In the genomic region with DNA sequence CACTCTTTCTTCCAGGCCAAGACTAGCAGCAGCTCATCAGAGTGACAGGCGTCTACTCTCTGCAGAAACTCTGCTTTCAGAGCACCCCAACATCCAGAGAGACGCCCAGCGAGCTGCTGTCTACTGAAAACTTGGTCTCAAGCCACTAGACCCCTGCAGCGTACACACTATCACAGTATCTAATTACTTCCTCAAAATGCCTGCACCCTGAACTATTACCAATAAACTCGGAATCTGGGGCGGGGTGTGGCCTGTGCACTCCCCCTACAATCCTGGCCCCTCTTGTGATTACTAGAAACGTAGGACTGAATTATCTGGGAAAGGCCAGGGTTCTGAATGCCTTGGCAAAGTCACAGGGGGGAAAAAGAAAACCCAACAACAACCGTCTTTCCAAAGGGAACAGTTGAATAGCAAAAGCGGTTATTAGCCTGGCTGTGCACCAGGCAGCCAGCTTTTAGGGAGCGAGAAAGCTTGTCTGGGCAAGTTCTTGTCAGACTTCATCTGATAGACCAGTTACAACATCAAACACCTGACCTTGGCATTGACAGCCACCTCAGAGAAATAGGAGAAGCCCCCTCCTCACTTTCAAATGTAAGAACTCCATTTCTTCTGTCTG, we compare ENCODE assay signal across 13 mouse cellular contexts. TPM values are rescaled to one million over a fixed set of nuclear protein-coding genes. Genes with fewer than 3 reads are reported as not detected.
A peak's percentile ranks its signal among the peaks of the same experiment; 100 is the strongest.
DNase-seq lines count a peak whose midpoint lies in the region; ATAC-seq and TF ChIP-seq lines count a peak whose summit lies in the region.
"Had no signal": no experiment of that assay in that cellular context is flagged by ENCODE, and none has a peak within 500 bp of the region (broad histone marks: within the 10 kb centered on the region; RNA-seq: fewer than 3 reads in every experiment).

No protein-coding gene starts in this region.

- H3K4me1 ChIP-seq in G1E (ENCODE audit: insufficient read depth, low read depth, low read length): peaks cover 77% of the 10 kb centered on the region
- H3K4me1 ChIP-seq in forebrain, embryonic 14.5 days (ENCODE audit: control insufficient read depth, insufficient read depth, low read length): peaks cover 42% of the 10 kb centered on the region
- H3K4me1 ChIP-seq in liver, postnatal 0 days (ENCODE audit: insufficient read depth): peaks cover 75% of the 10 kb centered on the region

- no peak overlapping the region for H3K4me3 ChIP-seq in gastrocnemius, adult 2 months
- peak overlapping the region; percentile 16; the same call in 1 of the 2 replicates for H3K4me3 ChIP-seq in G1E (ENCODE audit: low read depth, low read length)
- H3K4me3 ChIP-seq in forebrain, embryonic 14.5 days (ENCODE audit: low read depth, low read length): no peak overlapping the region
- no peak overlapping the region for H3K4me3 ChIP-seq in liver, postnatal 0 days (ENCODE audit: low read depth, low read length)
- H3K4me3 ChIP-seq: myocyte had no signal

- DNase-seq in gastrocnemius, adult 2 months: peak; percentile 16
- no peak for DNase-seq in gastrocnemius, adult 18-20 months (ENCODE audit: low spot score)
- DNase-seq in G1E (ENCODE audit: low spot score): peak; percentile 83
- DNase-seq in forebrain, embryonic 14.5 days (ENCODE audit: low spot score): peak; percentile 60
- no peak for DNase-seq in liver, postnatal 0 days
- no peak for DNase-seq in frontal cortex, adult 2 months (ENCODE audit: extremely low spot score in 1 of 2, low spot score in 1 of 2)
- DNase-seq in adrenal gland, adult 8-10 months: no peak
- DNase-seq in cerebellum, adult 11 months: no peak
- DNase-seq: retina, postnatal 1 day; thymus, adult 18-20 months had no signal

- H3K4me2 ChIP-seq in forebrain, embryonic 14.5 days (ENCODE audit: low read length): no peak overlapping the region
- H3K4me2 ChIP-seq in liver, postnatal 0 days (ENCODE audit: low read depth, low read length): peak overlapping the region; percentile 45
- H3K4me2 ChIP-seq: heart, embryonic 11.5 days had no signal

- peak; percentile 75 for ATAC-seq in G1E (ENCODE audit: extremely low read depth, insufficient number of reproducible peaks, low FRiP score, poor library complexity, severe bottlenecking)
- ATAC-seq in forebrain, embryonic 14.5 days: no peak
- no peak for ATAC-seq in liver, postnatal 0 days

- TF ChIP-seq EP300 in liver, postnatal 0 days (IDR thresholded peaks at IDR 0.05; ENCODE audit: low read depth): no peak

- H3K27ac ChIP-seq in gastrocnemius, adult 2 months: peak overlapping the region; percentile 78
- no peak overlapping the region for H3K27ac ChIP-seq in forebrain, embryonic 14.5 days (ENCODE audit: low read depth, low read length)
- H3K27ac ChIP-seq in liver, postnatal 0 days (ENCODE audit: low read depth): 0 out of 2 replicates have a peak overlapping the region, but pooled peaks have one; percentile 16
- H3K27ac ChIP-seq: macrophage had no signal

- no peaks in the 10 kb centered on the region for H3K27me3 ChIP-seq in G1E (ENCODE audit: insufficient read depth, low read length)
- no peaks in the 10 kb centered on the region for H3K27me3 ChIP-seq in forebrain, embryonic 14.5 days (replicated peaks; ENCODE audit: control insufficient read depth, insufficient read depth, low read length)
- H3K27me3 ChIP-seq in liver, postnatal 0 days (ENCODE audit: insufficient read depth, low read length): no peaks in the 10 kb centered on the region

- intact Hi-C loops in gastrocnemius, adult 2 months (cut with DNase I): no loop called here

- TF ChIP-seq CTCF in gastrocnemius, adult 2 months (IDR thresholded peaks at IDR 0.05): no peak
- TF ChIP-seq CTCF in G1E (IDR thresholded peaks at IDR 0.05; ENCODE audit: low read depth, low read length): no peak
- TF ChIP-seq CTCF in liver, postnatal 0 days (IDR thresholded peaks at IDR 0.05; ENCODE audit: low read depth): no peak

- H3K9me3 ChIP-seq in G1E (replicated peaks): 0 out of 2 replicates have a peak, but pooled peaks cover under 1% of the 10 kb centered on the region
- H3K9me3 ChIP-seq in forebrain, embryonic 14.5 days (replicated peaks; ENCODE audit: control insufficient read depth, low read length): no peaks in the 10 kb centered on the region
- H3K9me3 ChIP-seq in liver, postnatal 0 days (ENCODE audit: low read length): no peaks in the 10 kb centered on the region

- 44% methylated on average over 10 of the region's 10 CpGs for WGBS in forebrain, embryonic 14.5 days
- WGBS in liver, postnatal 0 days (ENCODE audit: insufficient replicate concordance): 50% methylated on average over 10 of the region's 10 CpGs

- no peak overlapping the region for H3K9ac ChIP-seq in forebrain, embryonic 14.5 days (ENCODE audit: low read length)
- no peak overlapping the region for H3K9ac ChIP-seq in liver, postnatal 0 days (replicated peaks)

- H3K36me3 ChIP-seq in G1E (replicated peaks): peaks cover 74% of the 10 kb centered on the region
- H3K36me3 ChIP-seq in forebrain, embryonic 14.5 days (ENCODE audit: control insufficient read depth, insufficient read depth, low read length): no peaks in the 10 kb centered on the region
- H3K36me3 ChIP-seq in liver, postnatal 0 days (replicated peaks; ENCODE audit: insufficient read depth, low read length): no peaks in the 10 kb centered on the region

RNA-seq across cellular contexts. Expression of gene Ccdc88c, which starts 14.2 kb away (rescaled TPM):
- 10 to 100 TPM; 28.4 to 34.7 TPM for total RNA-seq in gastrocnemius, adult 2 months (2021)
- total RNA-seq in gastrocnemius, adult 18-20 months (2021): 10 to 100 TPM; 30.1 to 34.5 TPM
- total RNA-seq in G1E (2014; fragmentation: Nextera tagmentation) (8.1 and 22.7 TPM in 2 replicates), G1E (2017) (9.1 and 9.2 TPM in 2 replicates)
- 31.0 and 32.8 TPM in 2 replicates for polyA plus RNA-seq in G1E (2012)
- polyA plus RNA-seq in forebrain, embryonic 14.5 days (2014; fragmentation: Nextera tagmentation; extraction: Ambion mirVana): 11.6 and 15.3 TPM in 2 replicates
- polyA plus RNA-seq in liver, postnatal 0 days (2015; fragmentation: Nextera tagmentation; extraction: Ambion mirVana): 3.6 and 4.2 TPM in 2 replicates
- 16.1 and 18.0 TPM in 2 replicates for polyA plus RNA-seq in frontal cortex, adult 2 months (2012; rRNA removed)
- total RNA-seq in adrenal gland, adult 8-10 months (2022): 1 to 10 TPM; 1.4 to 4.0 (median 2.7) TPM

Comparison
In these comparisons a context has a peak if more than half of its experiments do, and no peak if none do; other contexts are left out.
1. DNase-seq: peak in gastrocnemius, adult 2 months (single experiment), G1E (single experiment) and forebrain, embryonic 14.5 days (single experiment); none in gastrocnemius, adult 18-20 months (single experiment), liver, postnatal 0 days (single experiment), frontal cortex, adult 2 months (0 of 2), adrenal gland, adult 8-10 months (single experiment) and cerebellum, adult 11 months (single experiment).